Mouse (Mus musculus) CD4-positive naive resting alpha-beta T cell, adult 57 days (primary cell): ENCODE results near the gene Gm13103. TPM values are rescaled to one million over a fixed set of nuclear protein-coding genes. Genes with fewer than 3 reads are reported as not detected.

Experiments used
- total RNA-seq: library from RNA; stranded (reverse); gene quantifications from one replicate; pipeline ENCODE4 v1.2.4, GENCODE M21; 2023

The Gm13103 gene
- not detected for total RNA-seq

DNA sequence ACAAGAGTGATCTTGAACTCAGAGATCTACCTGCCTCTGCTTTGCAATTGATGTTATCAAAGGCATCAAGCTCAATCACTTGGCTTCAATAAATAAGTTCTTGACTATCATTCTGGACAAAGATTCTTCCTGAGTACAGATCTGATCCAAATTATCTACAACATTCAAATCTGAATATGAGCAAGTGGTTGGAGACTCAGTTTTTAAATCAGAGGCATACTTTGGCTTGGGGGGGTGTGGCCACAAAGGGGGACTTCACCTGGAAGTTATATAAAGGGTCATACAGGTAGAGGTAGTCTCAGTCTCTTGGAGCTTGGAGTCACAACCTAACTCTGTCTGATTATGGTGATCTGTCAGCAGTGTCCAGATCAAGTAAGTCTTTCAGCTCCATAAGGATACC lies at the start of gene Gm13103:
Gene Gm13103 (plus strand): TSS at position 301 of the 400 bp plus-strand sequence.

DNA sequence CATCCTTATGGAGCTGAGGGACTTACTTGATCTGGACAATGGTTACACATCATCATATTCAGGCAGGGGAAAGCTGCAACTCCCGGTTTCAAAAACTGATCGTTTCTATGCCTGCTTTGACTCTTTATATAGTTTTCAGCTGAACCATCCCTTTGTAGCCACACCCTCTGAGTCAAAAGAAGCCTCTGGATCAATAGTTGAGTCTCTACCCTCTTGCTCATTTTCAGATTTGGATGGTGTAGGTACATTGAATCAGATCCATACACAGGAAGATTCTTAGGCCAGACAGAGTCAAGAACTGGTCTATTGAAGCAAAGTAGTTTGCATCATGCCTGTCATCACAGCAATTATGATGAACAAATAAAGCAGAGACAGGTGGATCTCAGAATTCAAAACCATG lies 30.3 kb upstream of the Gm13103 start, which contains the start of gene Gm13084:
Gene Gm13084 (minus strand): TSS at position 101 of the 400 bp plus-strand sequence.

DNA sequence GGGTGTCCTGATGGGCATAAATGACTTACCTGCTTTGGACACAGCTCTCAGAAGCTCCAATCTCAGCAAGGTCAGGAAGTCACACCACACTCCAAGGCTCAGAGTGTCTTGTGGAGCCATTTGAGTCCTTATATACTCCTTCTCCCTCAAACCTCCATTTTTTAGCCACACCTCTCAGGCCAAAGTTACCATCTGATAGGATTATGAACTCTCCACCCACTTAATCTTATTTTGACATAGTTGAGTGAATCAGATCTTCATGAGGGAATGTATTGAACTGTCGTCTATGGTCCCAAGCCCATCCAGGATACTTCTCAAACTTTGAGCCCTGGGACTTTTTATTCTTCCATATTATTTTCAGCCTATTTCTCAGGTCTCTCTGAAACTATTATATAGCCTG lies 54.0 kb downstream of the Gm13103 start, which contains the start of gene Pramef6:
Gene Pramef6 (minus strand): TSS at position 101 of the 400 bp plus-strand sequence.

Other genes with a start within 250 kb of the Gm13103 start
- gene Gm13083, start 231.5 kb upstream of the Gm13103 start, total RNA-seq: not detected
- gene Gm13088, start 189.3 kb upstream of the Gm13103 start, total RNA-seq: not detected
- gene Gm13089, start 143.8 kb upstream of the Gm13103 start, total RNA-seq: not detected
- not detected for gene Gm13078, start 127.0 kb upstream of the Gm13103 start, total RNA-seq
- gene Gm13023, start 57.1 kb upstream of the Gm13103 start, total RNA-seq: not detected
- gene Gm13084, start 30.4 kb upstream of the Gm13103 start, total RNA-seq: not detected
- gene Pramef6, start 53.9 kb downstream of the Gm13103 start, total RNA-seq: not detected
- gene Pramef25, start 104.5 kb downstream of the Gm13103 start, total RNA-seq: not detected
- gene Gm13101, start 120.5 kb downstream of the Gm13103 start, total RNA-seq: not detected
- gene Pramef17, start 147.9 kb downstream of the Gm13103 start, total RNA-seq: not detected
- not detected for gene Pramel4, start 212.6 kb downstream of the Gm13103 start, total RNA-seq